Mouse (Mus musculus) cortical plate, adult 2 months (tissue): ENCODE results near the gene Ano8.
A peak's percentile ranks its signal among the peaks of the same experiment; 100 is the strongest.

Source experiments
- CTCF ChIP-seq: fragments of 200-500 bp; IDR thresholded peaks from 2 replicates; pipeline ENCODE4 v1.5.1; 2011; ENCODE audit warnings: mild to moderate bottlenecking, control low read depth, low read length; ENCODE audit not compliant: insufficient read depth; ENCODE audit errors: extremely low read depth
- POLR2A ChIP-seq: fragments of 200-500 bp; IDR thresholded peaks from 2 replicates; pipeline ENCODE4 v1.6.1; 2011; ENCODE audit warnings: mild to moderate bottlenecking, low read length, control low read depth; ENCODE audit not compliant: insufficient read depth; ENCODE audit errors: extremely low read depth

DNA sequence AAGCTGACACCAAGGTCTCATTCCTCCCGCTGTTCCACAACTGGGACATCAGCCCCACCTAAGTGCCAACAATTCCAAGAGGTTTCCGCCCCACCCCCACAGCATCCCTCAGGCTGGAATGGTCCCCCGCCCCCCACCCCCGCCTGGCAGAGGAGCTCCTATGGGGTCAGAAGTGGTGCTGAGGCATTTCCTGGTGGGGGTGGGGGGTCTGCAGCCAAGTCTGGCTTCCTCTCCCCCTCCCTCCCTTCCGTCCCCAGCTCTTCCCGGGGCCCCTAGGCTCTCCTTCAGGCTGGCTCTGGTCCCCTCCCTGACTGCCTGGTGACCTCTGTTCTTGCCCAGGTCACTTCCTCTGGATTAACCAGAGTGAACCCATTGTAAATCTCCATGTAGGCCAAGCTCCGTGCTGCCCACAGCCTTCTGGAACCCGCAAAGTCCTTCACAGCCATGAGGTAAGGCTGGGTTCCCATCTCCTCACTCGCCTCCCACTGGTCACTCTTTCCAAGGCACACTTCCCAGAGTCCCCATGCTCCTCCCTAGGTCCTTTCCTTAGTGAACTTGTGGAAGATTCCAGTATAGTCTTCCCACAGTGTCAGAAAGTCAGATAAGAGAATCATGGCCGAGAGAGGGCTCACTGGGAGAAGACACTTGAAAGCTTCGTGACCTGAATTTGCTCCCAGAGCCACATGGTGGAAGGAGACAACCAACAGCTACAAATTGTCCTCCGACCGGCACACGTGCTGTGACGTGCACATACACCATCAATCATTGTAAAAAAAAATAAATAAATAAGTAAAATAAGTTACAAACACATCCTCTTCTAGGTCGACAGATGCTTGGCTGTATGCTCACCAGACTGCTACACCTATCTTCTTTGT is 13.3 kb upstream of the Ano8 start:
- 0 out of 2 replicates have a peak, but pooled peaks have one; percentile 17 for TF ChIP-seq POLR2A
- TF ChIP-seq CTCF: no peak
